Mouse (Mus musculus): ENCODE data around the gene Thsd4. TPM values are rescaled to one million over a fixed set of nuclear protein-coding genes. Genes with fewer than 3 reads are reported as not detected.

The Thsd4 gene
- polyA plus RNA-seq, 1 experiment, result 1.9 TPM

DNA sequence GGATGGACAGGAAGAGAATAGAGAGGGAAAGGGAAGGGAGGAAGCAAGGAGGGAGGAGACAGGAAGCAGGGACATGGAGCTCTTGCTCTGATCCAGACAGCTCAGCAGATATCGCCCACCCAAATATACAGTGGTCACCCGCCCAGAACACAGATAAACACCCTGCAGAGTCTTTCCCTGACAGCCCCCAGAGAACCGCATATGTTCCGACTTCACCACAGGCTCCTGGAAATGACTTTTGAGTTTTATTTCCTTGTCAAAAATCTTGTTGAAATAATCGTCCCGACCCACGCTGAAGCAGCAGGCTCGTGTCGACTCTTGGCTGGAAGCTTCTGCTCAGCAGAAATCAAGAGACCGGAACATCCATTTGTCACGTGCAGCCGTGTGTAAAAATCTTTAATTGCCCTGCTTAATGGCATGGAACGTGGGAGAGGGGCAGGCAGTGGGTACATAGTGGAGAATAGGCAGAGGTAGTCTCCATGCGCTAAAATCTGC is 63.3 kb downstream of the Thsd4 start:
- H3K9me3 ChIP-seq (replicated peaks; ENCODE audit: control insufficient read depth, insufficient read depth, low read length, poor library complexity, severe bottlenecking), result peaks cover 5% of the 10 kb centered on the region; the same call in 1 of the 2 replicates
- no peak overlapping the region for H3K9ac ChIP-seq (ENCODE audit: low read depth, poor library complexity, severe bottlenecking)
- H3K36me3 ChIP-seq (ENCODE audit: control insufficient read depth, insufficient read depth, low read length, poor library complexity, severe bottlenecking), result no peaks in the 10 kb centered on the region
- H3K4me1 ChIP-seq (ENCODE audit: control insufficient read depth, insufficient read depth, low read length), result no peaks in the 10 kb centered on the region
- no peak overlapping the region for H3K4me3 ChIP-seq (ENCODE audit: low read depth, low read length)
- no peak for TF ChIP-seq CTCF (IDR thresholded peaks at IDR 0.05; ENCODE audit: low read depth, low read length)
- TF ChIP-seq EP300 (IDR thresholded peaks at IDR 0.05; ENCODE audit: insufficient read depth, low read depth, low read length), result no peak
- no peak for TF ChIP-seq POLR2A (IDR thresholded peaks at IDR 0.05; ENCODE audit: insufficient read depth, low read length)
- H3K27ac ChIP-seq (ENCODE audit: insufficient read depth, low read length), result no peak overlapping the region
- H3K27me3 ChIP-seq (ENCODE audit: control insufficient read depth, insufficient read depth, low read length, poor library complexity, severe bottlenecking), result no peaks in the 10 kb centered on the region

DNA sequence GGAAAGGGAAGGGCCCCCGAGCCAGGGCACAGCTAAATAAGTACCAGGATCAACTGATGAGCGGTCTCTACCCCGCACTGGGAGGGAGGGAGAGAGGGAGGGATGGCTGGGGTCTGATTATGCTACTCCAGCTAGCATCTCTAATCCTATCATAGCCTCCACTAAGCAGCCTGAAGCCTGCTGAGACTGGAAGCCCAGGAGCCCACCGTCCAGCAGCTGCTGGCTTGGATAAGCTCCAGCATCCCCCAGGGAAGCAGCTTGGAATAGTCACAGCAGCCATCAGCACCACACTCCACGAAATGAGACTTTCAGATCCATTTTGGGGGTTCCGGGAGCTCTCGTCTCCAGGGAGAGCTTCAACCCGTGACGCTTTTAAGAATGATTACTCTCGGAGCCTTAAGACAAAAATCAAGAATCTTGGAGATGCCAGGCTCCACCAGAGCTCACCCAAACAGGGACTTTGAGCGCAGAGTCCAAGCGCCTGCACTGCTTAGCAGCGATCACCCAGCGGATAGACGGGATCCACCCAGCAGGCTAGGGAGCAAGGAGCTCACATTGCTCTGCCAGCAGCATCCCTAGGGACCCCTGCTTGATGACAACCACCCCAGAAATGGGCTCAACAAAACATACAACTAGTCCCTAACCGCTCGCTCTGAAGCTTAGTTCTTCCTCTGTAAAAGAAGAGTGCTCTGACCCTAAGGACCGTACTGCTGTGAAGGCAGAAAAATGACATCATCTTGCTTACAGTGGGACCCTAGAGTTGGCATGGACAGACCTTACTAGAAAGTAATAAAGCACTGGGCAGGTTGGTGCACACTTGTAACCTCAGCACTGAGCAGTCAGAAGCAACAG is 64.3 kb downstream of the Thsd4 start:
- H3K9ac ChIP-seq (ENCODE audit: low read depth, poor library complexity, severe bottlenecking), result no peak overlapping the region
- TF ChIP-seq POLR2A (IDR thresholded peaks at IDR 0.05; ENCODE audit: insufficient read depth, low read length) (no peak), CTCF (IDR thresholded peaks at IDR 0.05; ENCODE audit: low read depth, low read length) (no peak), EP300 (IDR thresholded peaks at IDR 0.05; ENCODE audit: insufficient read depth, low read depth, low read length) (no peak)
- H3K4me3 ChIP-seq (ENCODE audit: low read depth, low read length), result no peak overlapping the region
- peaks cover 5% of the 10 kb centered on the region; the same call in 1 of the 2 replicates for H3K9me3 ChIP-seq (replicated peaks; ENCODE audit: control insufficient read depth, insufficient read depth, low read length, poor library complexity, severe bottlenecking)
- H3K4me1 ChIP-seq (ENCODE audit: control insufficient read depth, insufficient read depth, low read length), result no peaks in the 10 kb centered on the region
- H3K27me3 ChIP-seq (ENCODE audit: control insufficient read depth, insufficient read depth, low read length, poor library complexity, severe bottlenecking), result no peaks in the 10 kb centered on the region
- no peaks in the 10 kb centered on the region for H3K36me3 ChIP-seq (ENCODE audit: control insufficient read depth, insufficient read depth, low read length, poor library complexity, severe bottlenecking)
- no peak overlapping the region for H3K27ac ChIP-seq (ENCODE audit: insufficient read depth, low read length)

DNA sequence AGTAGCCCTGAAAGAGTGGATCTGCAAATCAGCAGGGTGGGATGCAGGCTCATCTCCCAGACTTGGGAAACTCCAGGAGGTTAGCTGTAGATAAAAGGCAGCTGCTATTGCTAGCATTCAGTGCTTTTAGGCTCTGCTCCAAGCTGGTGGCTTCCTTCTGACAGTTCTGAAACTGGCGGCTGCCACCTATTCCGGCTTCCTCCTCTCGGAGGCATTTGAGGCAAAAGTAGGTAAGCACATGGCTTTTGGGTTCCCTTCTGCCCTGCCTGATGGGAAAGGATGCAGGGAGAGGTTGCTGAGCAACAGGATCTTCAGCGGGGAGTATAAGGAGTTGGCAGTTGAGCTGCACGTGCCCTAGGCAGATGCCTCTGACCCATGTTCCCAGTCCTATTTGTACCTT is 65.2 kb downstream of the Thsd4 start:
- H3K4me1 ChIP-seq (ENCODE audit: control insufficient read depth, insufficient read depth, low read length), result no peaks in the 10 kb centered on the region
- H3K27ac ChIP-seq (ENCODE audit: insufficient read depth, low read length), result no peak overlapping the region
- H3K27me3 ChIP-seq (ENCODE audit: control insufficient read depth, insufficient read depth, low read length, poor library complexity, severe bottlenecking), result no peaks in the 10 kb centered on the region
- peaks cover 5% of the 10 kb centered on the region; the same call in 1 of the 2 replicates for H3K9me3 ChIP-seq (replicated peaks; ENCODE audit: control insufficient read depth, insufficient read depth, low read length, poor library complexity, severe bottlenecking)
- no peak overlapping the region for H3K9ac ChIP-seq (ENCODE audit: low read depth, poor library complexity, severe bottlenecking)
- no peak for TF ChIP-seq CTCF (IDR thresholded peaks at IDR 0.05; ENCODE audit: low read depth, low read length)
- no peak for TF ChIP-seq EP300 (IDR thresholded peaks at IDR 0.05; ENCODE audit: insufficient read depth, low read depth, low read length)
- no peak for TF ChIP-seq POLR2A (IDR thresholded peaks at IDR 0.05; ENCODE audit: insufficient read depth, low read length)
- no peaks in the 10 kb centered on the region for H3K36me3 ChIP-seq (ENCODE audit: control insufficient read depth, insufficient read depth, low read length, poor library complexity, severe bottlenecking)
- no peak overlapping the region for H3K4me3 ChIP-seq (ENCODE audit: low read depth, low read length)

DNA sequence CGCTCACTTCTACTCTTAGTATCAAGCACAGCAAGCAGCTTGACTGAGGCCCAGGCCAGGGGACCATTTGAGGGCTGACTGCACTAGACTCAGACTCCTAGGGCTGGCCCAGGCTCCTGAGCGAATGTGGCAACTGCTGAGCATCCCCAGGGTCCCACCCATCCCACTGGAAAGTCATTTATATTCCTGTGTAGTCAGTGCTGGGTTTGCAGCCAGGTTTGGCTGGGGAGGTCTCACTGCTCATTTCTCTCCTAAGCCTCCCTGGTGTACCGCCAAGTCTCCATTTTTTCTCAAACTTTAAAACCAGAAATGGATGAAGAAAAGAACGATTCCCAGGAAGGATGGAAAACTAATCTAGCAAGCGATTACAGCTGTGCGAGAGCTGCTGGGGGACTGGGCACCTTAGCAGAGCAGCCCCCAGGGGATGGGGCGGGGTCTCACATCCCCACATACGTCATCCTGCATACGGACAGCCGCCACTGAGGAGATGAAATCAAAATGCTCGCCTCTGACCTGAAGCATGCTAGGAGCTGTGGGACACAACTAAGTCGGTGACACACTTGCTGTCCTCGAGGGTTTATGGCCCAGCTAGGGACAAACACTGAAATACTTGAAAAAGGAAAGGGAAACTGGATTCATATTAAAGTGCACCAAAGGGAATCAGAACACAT is 67.3 kb downstream of the Thsd4 start:
- H3K4me1 ChIP-seq (ENCODE audit: control insufficient read depth, insufficient read depth, low read length), result no peaks in the 10 kb centered on the region
- no peak overlapping the region for H3K9ac ChIP-seq (ENCODE audit: low read depth, poor library complexity, severe bottlenecking)
- no peaks in the 10 kb centered on the region for H3K27me3 ChIP-seq (ENCODE audit: control insufficient read depth, insufficient read depth, low read length, poor library complexity, severe bottlenecking)
- H3K4me3 ChIP-seq (ENCODE audit: low read depth, low read length), result no peak overlapping the region
- TF ChIP-seq CTCF (IDR thresholded peaks at IDR 0.05; ENCODE audit: low read depth, low read length) (no peak), EP300 (IDR thresholded peaks at IDR 0.05; ENCODE audit: insufficient read depth, low read depth, low read length) (no peak), POLR2A (IDR thresholded peaks at IDR 0.05; ENCODE audit: insufficient read depth, low read length) (no peak)
- H3K9me3 ChIP-seq (replicated peaks; ENCODE audit: control insufficient read depth, insufficient read depth, low read length, poor library complexity, severe bottlenecking), result peaks cover under 1% of the 10 kb centered on the region; the same call in 1 of the 2 replicates
- H3K27ac ChIP-seq (ENCODE audit: insufficient read depth, low read length), result no peak overlapping the region
- H3K36me3 ChIP-seq (ENCODE audit: control insufficient read depth, insufficient read depth, low read length, poor library complexity, severe bottlenecking), result no peaks in the 10 kb centered on the region

DNA sequence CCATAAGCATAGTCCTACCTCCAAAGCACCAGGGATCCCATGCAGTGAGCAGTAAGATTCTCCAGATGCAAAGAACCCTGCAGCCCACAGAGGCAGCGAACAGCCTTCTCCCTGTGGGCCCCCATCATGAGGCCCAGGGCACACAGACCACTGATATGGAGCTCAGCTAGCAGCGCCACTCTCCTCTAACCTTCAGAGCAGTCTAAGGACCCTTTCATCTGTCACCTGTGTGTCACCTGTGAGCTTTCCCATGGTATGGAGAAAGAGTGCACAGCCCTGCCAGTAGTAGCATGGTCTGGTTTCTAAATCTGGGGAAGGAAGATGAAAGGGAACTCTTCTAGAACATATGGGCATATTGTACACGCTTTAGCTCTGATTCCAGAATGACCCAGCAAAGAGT is 72.3 kb downstream of the Thsd4 start:
- TF ChIP-seq CTCF (IDR thresholded peaks at IDR 0.05; ENCODE audit: low read depth, low read length) (no peak), EP300 (IDR thresholded peaks at IDR 0.05; ENCODE audit: insufficient read depth, low read depth, low read length) (no peak), POLR2A (IDR thresholded peaks at IDR 0.05; ENCODE audit: insufficient read depth, low read length) (no peak)
- Histone ChIP-seq H3K9me3 (replicated peaks; ENCODE audit: control insufficient read depth, insufficient read depth, low read length, poor library complexity, severe bottlenecking) (no peaks in the 10 kb centered on the region), H3K9ac (ENCODE audit: low read depth, poor library complexity, severe bottlenecking) (no peak overlapping the region), H3K27me3 (ENCODE audit: control insufficient read depth, insufficient read depth, low read length, poor library complexity, severe bottlenecking) (no peaks in the 10 kb centered on the region), H3K4me1 (ENCODE audit: control insufficient read depth, insufficient read depth, low read length) (no peaks in the 10 kb centered on the region), H3K27ac (ENCODE audit: insufficient read depth, low read length) (no peak overlapping the region), H3K4me3 (ENCODE audit: low read depth, low read length) (no peak overlapping the region), H3K36me3 (ENCODE audit: control insufficient read depth, insufficient read depth, low read length, poor library complexity, severe bottlenecking) (no peaks in the 10 kb centered on the region)
